Mouse (Mus musculus): ENCODE data around the gene Preb. TPM values are rescaled to one million over a fixed set of nuclear protein-coding genes. Genes with fewer than 3 reads are reported as not detected.

The Preb gene
- polyA plus RNA-seq, 1 experiment, result 214 TPM

GRCm38 (mm10) chr5:30934725-30935461, 25.3 kb downstream of the Preb start:
- WGBS, result 85% methylated on average over 5 of the region's 5 CpGs
- Histone ChIP-seq H3K27ac (ENCODE audit: control insufficient read depth, insufficient read depth, low read depth, low read length, poor library complexity) (no peak overlapping the region), H3K4me3 (replicated peaks; ENCODE audit: control insufficient read depth, low read depth, low read length) (no peak overlapping the region), H3K4me1 (ENCODE audit: control insufficient read depth, insufficient read depth, low read length) (no peaks in the 10 kb centered on the region)
- TF ChIP-seq POLR2A (IDR thresholded peaks at IDR 0.05; ENCODE audit: borderline replicate concordance, control insufficient read depth, low read depth, low read length) (no peak), CTCF (IDR thresholded peaks at IDR 0.05; ENCODE audit: control insufficient read depth, insufficient read depth, low read length) (no peak)

- no peak overlapping the region for H3K27ac ChIP-seq (ENCODE audit: control insufficient read depth, insufficient read depth, low read depth, low read length, poor library complexity)
- no peaks in the 10 kb centered on the region for H3K4me1 ChIP-seq (ENCODE audit: control insufficient read depth, insufficient read depth, low read length)
- H3K4me3 ChIP-seq (replicated peaks; ENCODE audit: control insufficient read depth, low read depth, low read length), result no peak overlapping the region
- TF ChIP-seq POLR2A (IDR thresholded peaks at IDR 0.05; ENCODE audit: borderline replicate concordance, control insufficient read depth, low read depth, low read length) (no peak), CTCF (IDR thresholded peaks at IDR 0.05; ENCODE audit: control insufficient read depth, insufficient read depth, low read length) (no peak)
- 73% methylated on average over 5 of the region's 5 CpGs for WGBS
Measured at GRCm38 (mm10) chr5:30933705-30934104, 26.5 kb downstream of the Preb start.

GRCm38 (mm10) chr5:30931378-30931777, 28.8 kb downstream of the Preb start:
- H3K4me1 ChIP-seq (ENCODE audit: control insufficient read depth, insufficient read depth, low read length), result no peaks in the 10 kb centered on the region
- WGBS, result 76% methylated on average over 4 of the region's 4 CpGs

DNA sequence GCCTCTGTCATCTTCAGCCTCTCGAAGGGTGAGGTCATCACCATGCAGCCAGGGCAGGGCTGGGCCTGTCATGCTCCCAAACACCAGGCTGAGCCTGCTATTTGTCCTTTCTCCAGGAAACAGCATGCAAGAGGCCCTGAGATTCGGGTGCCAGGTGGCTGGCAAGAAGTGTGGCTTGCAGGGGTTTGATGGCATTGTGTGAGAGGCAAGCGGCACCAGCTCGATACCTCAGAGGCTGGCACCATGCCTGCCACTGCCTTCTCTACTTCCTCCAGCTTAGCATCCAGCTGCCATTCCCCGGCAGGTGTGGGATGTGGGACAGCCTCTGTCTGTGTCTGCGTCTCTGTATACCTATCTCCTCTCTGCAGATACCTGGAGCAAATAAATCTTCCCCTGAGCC, 29.3 kb downstream of the Preb start:
- no peaks in the 10 kb centered on the region for H3K4me1 ChIP-seq (ENCODE audit: control insufficient read depth, insufficient read depth, low read length)
- no peak overlapping the region for H3K4me3 ChIP-seq (replicated peaks; ENCODE audit: control insufficient read depth, low read depth, low read length)
- 85% methylated on average over 6 of the region's 6 CpGs for WGBS
- no peak for TF ChIP-seq CTCF (IDR thresholded peaks at IDR 0.05; ENCODE audit: control insufficient read depth, insufficient read depth, low read length)
- TF ChIP-seq POLR2A (IDR thresholded peaks at IDR 0.05; ENCODE audit: borderline replicate concordance, control insufficient read depth, low read depth, low read length), result no peak
- no peak overlapping the region for H3K27ac ChIP-seq (ENCODE audit: control insufficient read depth, insufficient read depth, low read depth, low read length, poor library complexity)

More at GRCm38 (mm10) chr5:30931378-30931777, 28.8 kb downstream of the Preb start:
- Histone ChIP-seq H3K27ac (ENCODE audit: control insufficient read depth, insufficient read depth, low read depth, low read length, poor library complexity) (no peak overlapping the region), H3K4me3 (replicated peaks; ENCODE audit: control insufficient read depth, low read depth, low read length) (no peak overlapping the region)
- no peak for TF ChIP-seq POLR2A (IDR thresholded peaks at IDR 0.05; ENCODE audit: borderline replicate concordance, control insufficient read depth, low read depth, low read length)
- TF ChIP-seq CTCF (IDR thresholded peaks at IDR 0.05; ENCODE audit: control insufficient read depth, insufficient read depth, low read length), result no peak

- H3K27ac ChIP-seq (ENCODE audit: control insufficient read depth, insufficient read depth, low read depth, low read length, poor library complexity), result no peak overlapping the region
Measured at GRCm38 (mm10) chr5:30930121-30930520, 30.0 kb downstream of the Preb start.

GRCm38 (mm10) chr5:30927945-30928529, 32.1 kb downstream of the Preb start:
- WGBS, result 58% methylated on average over 7 of the region's 7 CpGs
- Histone ChIP-seq H3K27ac (ENCODE audit: control insufficient read depth, insufficient read depth, low read depth, low read length, poor library complexity) (no peak overlapping the region), H3K4me1 (ENCODE audit: control insufficient read depth, insufficient read depth, low read length) (no peaks in the 10 kb centered on the region), H3K4me3 (replicated peaks; ENCODE audit: control insufficient read depth, low read depth, low read length) (no peak overlapping the region)
- TF ChIP-seq CTCF (IDR thresholded peaks at IDR 0.05; ENCODE audit: control insufficient read depth, insufficient read depth, low read length) (no peak), POLR2A (IDR thresholded peaks at IDR 0.05; ENCODE audit: borderline replicate concordance, control insufficient read depth, low read depth, low read length) (no peak)

More at GRCm38 (mm10) chr5:30930121-30930520, 30.0 kb downstream of the Preb start:
- no peaks in the 10 kb centered on the region for H3K4me1 ChIP-seq (ENCODE audit: control insufficient read depth, insufficient read depth, low read length)
- TF ChIP-seq CTCF (IDR thresholded peaks at IDR 0.05; ENCODE audit: control insufficient read depth, insufficient read depth, low read length) (peak; percentile 62; the same call in 1 of the 2 replicates), POLR2A (IDR thresholded peaks at IDR 0.05; ENCODE audit: borderline replicate concordance, control insufficient read depth, low read depth, low read length) (no peak)
- H3K4me3 ChIP-seq (replicated peaks; ENCODE audit: control insufficient read depth, low read depth, low read length), result no peak overlapping the region
- WGBS, result 66% methylated on average over 4 of the region's 4 CpGs

DNA sequence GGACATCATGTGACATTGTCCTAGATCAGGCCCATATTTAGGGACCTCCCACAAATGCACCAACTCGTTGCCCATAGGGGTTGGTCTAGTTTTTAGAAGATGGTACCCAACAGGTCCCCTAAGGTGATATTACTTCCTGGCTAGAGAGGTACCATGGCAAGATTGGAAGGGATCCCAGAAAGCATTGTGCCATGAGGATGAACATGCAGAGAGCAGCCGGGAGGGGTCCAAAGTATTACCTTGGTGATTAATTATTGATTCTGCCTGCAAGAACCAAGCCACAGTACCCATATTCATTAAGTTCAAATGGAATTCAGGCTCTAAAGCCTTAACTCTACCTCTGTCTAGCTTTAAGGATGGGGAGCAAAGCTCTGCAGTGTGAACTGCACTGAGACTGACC, 34.1 kb downstream of the Preb start:
- H3K4me1 ChIP-seq (ENCODE audit: control insufficient read depth, insufficient read depth, low read length), result no peaks in the 10 kb centered on the region; the same call in 1 of the 2 replicates
- H3K4me3 ChIP-seq (replicated peaks; ENCODE audit: control insufficient read depth, low read depth, low read length), result no peak overlapping the region
- H3K27ac ChIP-seq (ENCODE audit: control insufficient read depth, insufficient read depth, low read depth, low read length, poor library complexity), result no peak overlapping the region
- no peak for TF ChIP-seq POLR2A (IDR thresholded peaks at IDR 0.05; ENCODE audit: borderline replicate concordance, control insufficient read depth, low read depth, low read length)
- no peak for TF ChIP-seq CTCF (IDR thresholded peaks at IDR 0.05; ENCODE audit: control insufficient read depth, insufficient read depth, low read length)
- 82% methylated on average over 2 of the region's 2 CpGs for WGBS

DNA sequence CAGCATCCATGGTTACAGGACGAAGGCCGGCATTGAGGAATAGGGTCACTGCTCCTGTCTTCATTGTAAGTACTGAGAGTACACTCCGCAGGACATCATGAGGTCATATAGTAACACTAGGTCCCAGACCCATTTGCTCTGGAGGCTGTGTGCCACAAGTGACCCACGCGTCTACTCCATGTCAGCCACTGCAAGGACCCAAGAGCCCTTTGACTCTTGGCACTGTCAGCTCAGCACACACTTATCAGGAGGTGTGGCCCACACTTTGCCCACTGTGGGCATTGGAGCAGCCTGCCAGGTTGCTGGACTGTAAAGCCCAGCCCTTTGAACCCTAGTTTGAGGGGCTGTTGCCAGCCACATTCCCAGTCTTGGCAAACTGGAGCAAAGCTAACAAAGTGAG, 34.9 kb downstream of the Preb start:
- TF ChIP-seq POLR2A (IDR thresholded peaks at IDR 0.05; ENCODE audit: borderline replicate concordance, control insufficient read depth, low read depth, low read length) (no peak), CTCF (IDR thresholded peaks at IDR 0.05; ENCODE audit: control insufficient read depth, insufficient read depth, low read length) (no peak)
- no peak overlapping the region for H3K4me3 ChIP-seq (replicated peaks; ENCODE audit: control insufficient read depth, low read depth, low read length)
- WGBS, result 94% methylated on average over 5 of the region's 5 CpGs
- H3K27ac ChIP-seq (ENCODE audit: control insufficient read depth, insufficient read depth, low read depth, low read length, poor library complexity), result no peak overlapping the region
- H3K4me1 ChIP-seq (ENCODE audit: control insufficient read depth, insufficient read depth, low read length), result no peaks in the 10 kb centered on the region; the same call in 1 of the 2 replicates
